Mouse (Mus musculus): ENCODE results near the gene Prkcg. TPM values are rescaled to one million over a fixed set of nuclear protein-coding genes. Genes with fewer than 3 reads are reported as not detected.

Gene Prkcg
- total RNA-seq, 2 experiments from 2014 or later: 540 to 555 TPM

- no peak for DNase-seq (ENCODE audit: extremely low spot score in 1 of 2, low spot score in 1 of 2)
These were observed 24.6 kb downstream of the Prkcg start for GRCm38 (mm10) chr7:3313571-3313970.

GRCm38 (mm10) chr7:3314121-3314520, 25.1 kb downstream of the Prkcg start:
- DNase-seq (ENCODE audit: extremely low spot score in 1 of 2, low spot score in 1 of 2): no peak

DNA sequence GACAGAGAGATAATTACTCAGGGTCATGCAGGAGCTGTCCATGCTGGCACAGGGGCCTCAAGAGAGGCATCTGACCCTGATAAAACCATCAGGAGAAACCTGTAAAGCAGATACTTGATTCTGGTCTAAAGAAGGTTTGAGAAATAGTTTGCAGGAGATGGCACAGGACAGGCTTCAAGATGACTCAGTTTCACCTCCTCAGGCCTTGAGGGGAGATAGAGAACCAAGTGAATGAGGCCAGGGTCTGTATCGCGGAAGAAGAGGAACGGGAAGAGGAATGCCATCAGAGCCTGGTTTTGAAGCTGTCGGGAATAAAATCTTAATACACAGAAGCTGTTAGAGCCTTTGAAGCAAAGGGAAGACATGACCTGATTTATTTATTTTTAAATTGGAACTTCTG, 28.7 kb downstream of the Prkcg start:
- DNase-seq (ENCODE audit: extremely low spot score in 1 of 2, low spot score in 1 of 2): no peak

DNA sequence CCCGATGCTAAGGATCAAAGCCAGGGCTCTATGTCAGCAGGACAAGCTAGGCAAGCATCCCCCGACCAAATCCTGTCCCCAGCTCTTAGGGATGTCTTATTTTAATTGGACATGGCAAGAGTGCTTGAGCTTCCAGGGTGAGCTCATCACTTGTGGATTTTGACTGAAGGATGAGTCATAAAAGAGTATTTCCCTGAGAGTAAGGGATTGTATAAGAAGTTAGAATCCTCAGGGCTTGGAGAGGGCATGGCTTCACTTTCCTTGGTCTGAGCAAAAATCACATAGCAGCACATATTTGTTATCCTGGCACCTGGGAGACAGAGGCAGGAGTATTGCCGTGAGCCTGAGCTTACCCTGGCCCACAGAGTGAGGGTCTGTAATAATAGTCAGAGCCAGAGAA, 31.9 kb downstream of the Prkcg start:
- DNase-seq (ENCODE audit: extremely low spot score in 1 of 2, low spot score in 1 of 2): no peak

GRCm38 (mm10) chr7:3323826-3324225, 34.8 kb downstream of the Prkcg start:
- DNase-seq (ENCODE audit: extremely low spot score in 1 of 2, low spot score in 1 of 2): no peak

- no peak for DNase-seq (ENCODE audit: extremely low spot score in 1 of 2, low spot score in 1 of 2)
These were observed 39.0 kb downstream of the Prkcg start for GRCm38 (mm10) chr7:3327961-3328360.

GRCm38 (mm10) chr7:3329776-3330546, 41.0 kb downstream of the Prkcg start:
- DNase-seq (ENCODE audit: extremely low spot score in 1 of 2, low spot score in 1 of 2): peak; percentile 82 to 91

DNA sequence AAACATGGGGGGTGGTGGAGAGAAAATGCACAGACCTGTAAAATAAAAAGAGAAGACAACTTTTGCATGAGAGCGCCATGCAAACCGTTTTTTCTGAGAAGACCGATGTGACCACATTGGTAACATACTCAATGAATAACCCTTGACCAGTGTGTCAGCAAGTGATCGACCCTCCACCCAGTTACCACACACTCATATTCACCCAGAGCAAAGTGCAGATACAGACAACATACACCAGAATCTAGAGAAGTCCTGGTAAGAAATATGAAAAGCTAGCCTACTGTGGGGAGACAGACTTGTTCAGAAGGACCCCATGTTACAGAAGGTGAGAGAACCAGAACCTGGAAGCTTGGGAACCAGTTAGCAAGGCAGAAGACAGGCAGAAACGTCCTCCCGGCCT, 42.2 kb downstream of the Prkcg start:
- no peak for DNase-seq (ENCODE audit: extremely low spot score in 1 of 2, low spot score in 1 of 2)

GRCm38 (mm10) chr7:3331581-3332223, 42.7 kb downstream of the Prkcg start:
- peak; percentile 68 to 72 for DNase-seq (ENCODE audit: extremely low spot score in 1 of 2, low spot score in 1 of 2)

DNA sequence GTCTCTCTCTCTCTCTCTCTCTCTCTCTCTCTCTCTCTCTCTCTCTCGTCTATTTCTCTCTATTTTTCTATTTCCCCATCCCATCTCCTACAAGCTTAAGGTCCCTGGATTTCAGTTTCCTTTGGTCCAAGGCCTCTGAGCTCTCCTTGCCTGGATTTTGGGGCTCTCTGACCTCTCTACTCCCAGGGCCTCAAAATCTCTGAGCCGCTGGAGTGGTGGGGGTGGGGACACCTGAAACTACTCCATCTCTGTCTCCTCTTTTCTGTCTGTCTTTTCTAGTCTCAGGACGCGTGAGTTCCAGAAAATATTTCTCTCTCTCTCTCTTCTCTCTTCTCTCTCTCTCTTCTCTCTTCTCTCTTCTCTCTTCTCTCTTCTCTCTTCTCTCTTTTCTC, 43.2 kb downstream of the Prkcg start:
- DNase-seq (ENCODE audit: extremely low spot score in 1 of 2, low spot score in 1 of 2): no peak

- DNase-seq (ENCODE audit: extremely low spot score in 1 of 2, low spot score in 1 of 2): peak; percentile 40 to 44
These were observed 43.9 kb downstream of the Prkcg start, which contains the start of gene Cacng7 for GRCm38 (mm10) chr7:3332619-3333521. TSS of gene Cacng7 (plus strand) at chr7:3332955.

DNA sequence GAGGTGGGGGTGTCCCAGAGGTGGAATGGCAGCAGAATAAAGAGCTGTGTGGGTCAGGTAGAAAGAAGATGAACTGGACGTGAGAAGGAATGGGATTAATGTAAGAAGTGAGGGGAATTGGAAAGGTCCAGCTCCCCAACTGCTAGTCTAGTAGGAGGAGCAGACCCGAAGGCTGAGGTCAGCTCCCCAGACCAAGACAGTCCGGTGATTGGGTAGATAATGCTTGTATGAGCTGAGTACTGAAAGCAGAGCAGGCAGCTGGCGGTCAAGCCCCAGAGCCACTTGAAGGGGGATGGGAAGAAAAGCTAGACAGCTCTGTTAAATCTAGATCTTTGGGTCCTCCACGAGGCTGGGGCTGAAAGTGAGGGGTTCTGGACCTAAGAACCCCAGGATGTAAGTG, 44.6 kb downstream of the Prkcg start:
- DNase-seq (ENCODE audit: extremely low spot score in 1 of 2, low spot score in 1 of 2): no peak

GRCm38 (mm10) chr7:3336412-3336811, 47.4 kb downstream of the Prkcg start:
- no peak for DNase-seq (ENCODE audit: extremely low spot score in 1 of 2, low spot score in 1 of 2)

GRCm38 (mm10) chr7:3338286-3338935, 49.4 kb downstream of the Prkcg start:
- no peak for DNase-seq (ENCODE audit: extremely low spot score in 1 of 2, low spot score in 1 of 2)

DNA sequence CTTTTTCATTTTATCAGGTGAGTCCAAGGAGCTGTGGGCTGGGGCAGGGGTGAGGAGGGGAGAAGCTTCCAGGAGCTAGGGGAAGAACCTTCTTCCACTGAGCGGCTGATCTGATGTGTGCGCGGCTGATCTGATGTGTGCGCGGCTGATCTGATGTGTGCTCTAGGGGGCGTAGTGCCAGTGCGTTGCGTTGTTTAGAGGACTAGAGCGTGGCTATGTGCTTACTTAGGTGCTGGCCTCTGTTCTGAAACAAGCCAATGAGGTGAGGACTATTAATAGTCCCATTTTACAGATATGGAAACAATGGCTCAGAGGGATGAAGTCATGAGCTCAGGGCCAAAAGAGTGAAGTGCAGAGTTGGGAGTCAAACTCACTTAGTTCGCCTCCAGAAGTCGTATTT, 50.0 kb downstream of the Prkcg start:
- DNase-seq (ENCODE audit: extremely low spot score in 1 of 2, low spot score in 1 of 2): no peak

GRCm38 (mm10) chr7:3343861-3344260, 54.9 kb downstream of the Prkcg start:
- no peak for DNase-seq (ENCODE audit: extremely low spot score in 1 of 2, low spot score in 1 of 2)

DNA sequence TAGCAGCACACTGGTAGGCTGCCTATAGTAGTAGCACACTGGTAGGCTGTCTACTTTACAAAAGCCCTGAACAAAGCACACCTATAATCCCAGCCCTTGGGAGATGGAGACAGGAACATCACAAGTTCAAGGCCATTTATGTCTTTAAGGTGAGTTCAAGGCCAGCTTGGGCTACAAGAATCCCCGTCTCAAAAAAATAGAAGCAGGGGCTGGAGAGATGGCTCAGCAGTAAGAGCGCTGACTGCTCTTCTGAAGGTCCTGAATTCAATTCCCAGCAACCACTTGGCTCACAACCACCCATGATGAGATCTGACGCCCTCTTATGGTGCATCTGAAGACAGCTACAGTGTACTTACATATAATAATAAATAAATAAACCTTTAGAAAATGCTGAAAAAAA, 56.3 kb downstream of the Prkcg start:
- no peak for DNase-seq (ENCODE audit: extremely low spot score in 1 of 2, low spot score in 1 of 2)

GRCm38 (mm10) chr7:3347366-3348287, 58.6 kb downstream of the Prkcg start:
- DNase-seq (ENCODE audit: extremely low spot score in 1 of 2, low spot score in 1 of 2): no peak

- no peak for DNase-seq (ENCODE audit: extremely low spot score in 1 of 2, low spot score in 1 of 2)
These were observed 59.3 kb downstream of the Prkcg start for GRCm38 (mm10) chr7:3348326-3348725.
